Comparison of ENCODE assay signal across 8 mouse cellular contexts in the genomic region with DNA sequence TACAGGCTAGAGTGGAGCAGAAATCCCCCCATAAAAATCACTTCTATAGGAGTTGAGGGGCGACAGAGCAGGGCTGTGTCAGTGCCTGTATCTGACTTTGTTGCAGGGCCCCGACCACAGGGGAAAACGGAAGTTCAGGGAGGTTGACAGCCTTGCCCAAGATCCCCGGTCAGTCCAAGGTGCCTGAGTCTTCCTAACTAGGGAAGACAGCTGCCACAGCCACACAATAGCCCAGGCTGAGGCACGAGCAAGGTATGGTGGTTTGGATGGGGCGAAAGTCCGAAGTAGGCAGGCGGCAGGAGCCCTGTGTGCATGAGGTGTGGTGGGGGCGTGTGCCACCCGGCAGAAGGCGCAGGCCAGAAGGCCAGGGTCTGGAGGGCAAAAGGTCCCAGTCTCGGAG. TPM values are rescaled to one million over a fixed set of nuclear protein-coding genes. Genes with fewer than 3 reads are reported as not detected.
A peak's percentile ranks its signal among the peaks of the same experiment; 100 is the strongest.
DNase-seq lines count a peak whose midpoint lies in the region; ATAC-seq and TF ChIP-seq lines count a peak whose summit lies in the region.

Gene Slc16a3, plus strand, starts transcription at position 153 of the 400 bp plus-strand sequence.

- TF ChIP-seq POLR2A in CH12.LX (IDR thresholded peaks at IDR 0.05; ENCODE audit: low read depth, low read length) = no peak

- H3K79me2 ChIP-seq in CH12.LX (replicated peaks; ENCODE audit: control insufficient read depth, extremely low read depth, insufficient read depth, poor library complexity, severe bottlenecking) = peaks cover 19% of the 10 kb centered on the region

- no peak for TF ChIP-seq RAD21 in CH12.LX (IDR thresholded peaks at IDR 0.05; ENCODE audit: low read depth, low read length)

- no peak for DNase-seq in adrenal gland, postnatal 14 days
- DNase-seq in adrenal gland, postnatal 25 days = no peak
- DNase-seq in CH12.LX (ENCODE audit: extremely low read depth) = no peak
- no peak for DNase-seq in gastrocnemius, adult 8-10 months (ENCODE audit: low spot score in 2 of 2)
- no peak for DNase-seq in left cerebral cortex, postnatal 10 days (ENCODE audit: extremely low spot score in 1 of 2, low spot score in 2 of 2)
- no peak for DNase-seq in urinary bladder, postnatal 25 days (ENCODE audit: low spot score)

- dilution Hi-C loops in CH12.LX (cut with MboI; ENCODE audit: extremely low pct_ligation_motif_present, extremely low pct_unique_long_range_greater_than_20kb, low sequenced_read_pairs) = no loop called here

- H3K36me3 ChIP-seq in CH12.LX (replicated peaks in 1 of 2; ENCODE audit: control insufficient read depth in 1 of 2, insufficient read depth in 1 of 2, low read length in 1 of 2) = no peaks in the 10 kb centered on the region
- H3K36me3 ChIP-seq in limb, embryonic 15.5 days = no peaks in the 10 kb centered on the region
- no peaks in the 10 kb centered on the region for H3K36me3 ChIP-seq in neural tube, embryonic 14.5 days (ENCODE audit: control insufficient read depth, insufficient read depth, low read length)

- ATAC-seq in limb, embryonic 15.5 days (ENCODE audit: insufficient number of reproducible peaks, low FRiP score, low TSS enrichment, low read depth) = no peak
- ATAC-seq in neural tube, embryonic 14.5 days (ENCODE audit: low read depth) = no peak

- no peak for TF ChIP-seq EP300 in CH12.LX (IDR thresholded peaks at IDR 0.05; ENCODE audit: low read length)

- peaks cover 17 to 25% of the 10 kb centered on the region in 2 experiments for H3K4me1 ChIP-seq in CH12.LX (ENCODE audit: control insufficient read depth in 1 of 2, insufficient read depth in 2 of 2)
- H3K4me1 ChIP-seq in limb, embryonic 15.5 days = peaks cover 41% of the 10 kb centered on the region
- H3K4me1 ChIP-seq in neural tube, embryonic 14.5 days (ENCODE audit: control insufficient read depth, insufficient read depth, low read length) = peaks cover 12% of the 10 kb centered on the region; the same call in 1 of the 2 replicates

- H3K4me2 ChIP-seq in CH12.LX (ENCODE audit: insufficient read depth, low read depth, poor library complexity, severe bottlenecking) = peak within 1 kb of the TSS; percentile 87
- H3K4me2 ChIP-seq in limb, embryonic 15.5 days = peak within 1 kb of the TSS; percentile 83
- H3K4me2 ChIP-seq in neural tube, embryonic 14.5 days (ENCODE audit: low read depth, low read length) = peak within 1 kb of the TSS; percentile 62

- in situ Hi-C loops in CH12.LX (cut with MboI; ENCODE audit: low pct_ligation_motif_present, low pct_unique_long_range_greater_than_20kb, low sequenced_read_pairs) = loop anchor here (5.0 kb wide), 1 partner anchor 39 kb away; no protein-coding TSS in a partner anchor

- H3K27me3 ChIP-seq in CH12.LX (replicated peaks) = peaks cover 62% of the 10 kb centered on the region
- H3K27me3 ChIP-seq in limb, embryonic 15.5 days = no peaks in the 10 kb centered on the region
- H3K27me3 ChIP-seq in neural tube, embryonic 14.5 days (ENCODE audit: control insufficient read depth, insufficient read depth, low read length) = peaks cover 22% of the 10 kb centered on the region

- WGBS in limb, embryonic 15.5 days = 20% methylated on average over 12 of the region's 12 CpGs
- 38% methylated on average over 12 of the region's 12 CpGs for WGBS in neural tube, embryonic 14.5 days

- intact Hi-C loops in left cerebral cortex, postnatal 10 days (cut with DNase I) = no loop called here

- TF ChIP-seq CTCF in CH12.LX (conservative IDR thresholded peaks at IDR 0.05 in 1 of 2, IDR thresholded peaks at IDR 0.05 in 1 of 2; ENCODE audit: low read depth in 2 of 2, low read length in 2 of 2) = no peak

- no peak within 1 kb of the TSS for H3K27ac ChIP-seq in CH12.LX (ENCODE audit: insufficient read depth, low read depth)
- H3K27ac ChIP-seq in limb, embryonic 15.5 days = peak within 1 kb of the TSS; percentile 77
- H3K27ac ChIP-seq in neural tube, embryonic 14.5 days (ENCODE audit: low read depth, low read length) = no peak within 1 kb of the TSS

- peak within 1 kb of the TSS; percentile 36 to 99 (median 70) for H3K4me3 ChIP-seq in CH12.LX (replicated peaks in 1 of 3; ENCODE audit: low read depth in 2 of 3, low read length in 2 of 3, poor library complexity in 1 of 3)
- peak within 1 kb of the TSS; percentile 57 for H3K4me3 ChIP-seq in limb, embryonic 15.5 days
- peak within 1 kb of the TSS; percentile 29 for H3K4me3 ChIP-seq in neural tube, embryonic 14.5 days (ENCODE audit: low read depth, low read length)

- H3K9ac ChIP-seq in CH12.LX (ENCODE audit: insufficient read depth, low read depth) = peak within 1 kb of the TSS; percentile 62
- H3K9ac ChIP-seq in limb, embryonic 15.5 days = peak within 1 kb of the TSS; percentile 55
- 0 out of 2 replicates have a peak within 1 kb of the TSS, but pooled peaks have one; percentile 11 for H3K9ac ChIP-seq in neural tube, embryonic 14.5 days (replicated peaks; ENCODE audit: low read depth, low read length)

- H3K9me3 ChIP-seq in CH12.LX (replicated peaks; ENCODE audit: low read length) = peaks cover 3% of the 10 kb centered on the region
- H3K9me3 ChIP-seq in limb, embryonic 15.5 days = no peaks in the 10 kb centered on the region
- no peaks in the 10 kb centered on the region for H3K9me3 ChIP-seq in neural tube, embryonic 14.5 days (ENCODE audit: control insufficient read depth, low read length)

TF ChIP-seq in CH12.LX, 34 proteins besides CTCF, POLR2A, EP300 and RAD21:
- TF ChIP-seq JUND (conservative IDR thresholded peaks at IDR 0.05; ENCODE audit: low read depth, low read length) (no peak), MAZ (IDR thresholded peaks at IDR 0.05; ENCODE audit: low read depth, low read length) (no peak), TCF12 (IDR thresholded peaks at IDR 0.05; ENCODE audit: low read depth, low read length) (no peak), NRF1 (IDR thresholded peaks at IDR 0.05; ENCODE audit: low read depth, low read length) (no peak), ZC3H11A (IDR thresholded peaks at IDR 0.05; ENCODE audit: low read depth, low read length) (no peak), MEF2A (IDR thresholded peaks at IDR 0.05; ENCODE audit: borderline replicate concordance, low read depth, low read length) (no peak), PAX5 (IDR thresholded peaks at IDR 0.05; ENCODE audit: low read length) (no peak), POLR2AphosphoS2 (IDR thresholded peaks at IDR 0.05; ENCODE audit: low read depth, low read length) (no peak), MXI1 (IDR thresholded peaks at IDR 0.05; ENCODE audit: low read depth, low read length) (no peak), USF1 (IDR thresholded peaks at IDR 0.05; ENCODE audit: low read depth, low read length) (no peak)
TF ChIP-seq in CH12.LX: peak in this region for 0.

RNA-seq across cellular contexts. Expression of gene Slc16a3, which starts in this region (rescaled TPM):
- total RNA-seq in adrenal gland, postnatal 14 days (2021) = 10.6 and 14.0 TPM in 2 replicates
- total RNA-seq in adrenal gland, postnatal 25 days (2021) = 0.38 and 0.85 TPM in 2 replicates
- total RNA-seq in CH12.LX (2012; rRNA removed) (214 and 388 TPM in 2 replicates), CH12.LX (2014; rRNA removed) (90.8 and 130 TPM in 2 replicates)
- polyA plus RNA-seq in CH12.LX (2012; ENCODE audit: insufficient read length, low read depth) = 9.7 and 11.1 TPM in 2 replicates
- total RNA-seq in gastrocnemius, adult 8-10 months (2022) = 100 to 1,000 TPM; 268 to 367 (median 304) TPM
- 92.3 and 95.8 TPM in 2 replicates for polyA plus RNA-seq in limb, embryonic 15.5 days (2015; fragmentation: Nextera tagmentation; extraction: Ambion mirVana)
- polyA plus RNA-seq in neural tube, embryonic 14.5 days (2014; fragmentation: Nextera tagmentation; extraction: Ambion mirVana) = 2.9 and 4.6 TPM in 2 replicates
- 1 to 10 TPM; 3.6 to 5.1 TPM for total RNA-seq in left cerebral cortex, postnatal 10 days (2021)

Comparison
In these comparisons a context has a peak if more than half of its experiments do, and no peak if none do; other contexts are left out.
1. H3K9ac ChIP-seq: peak in every context shown above with its lines; median percentile 62 in CH12.LX; 55 in limb, embryonic 15.5 days; 11 in neural tube, embryonic 14.5 days.